Mouse (Mus musculus) embryonic facial prominence, embryonic 11.5 days (tissue): ENCODE measurements at regions not wholly inside any gene's neighbourhood (a gene's known extent, or its start where the extent isn't known, plus 50 kb on each side); places are given as distances from the start of the nearest gene placed in this dataset.
A peak's percentile ranks its signal among the peaks of the same experiment; 100 is the strongest.
"Not testable (repeated sequence)": the region's sequence is repeated elsewhere in the genome, so short reads cannot be mapped to it uniquely, and the experiment has no call there.

ENCODE experiments used
- ATAC-seq: fragments of 200-750 bp; cut with Nextera tagmentation; replicated peaks from 2 replicates; pipeline ENCODE4 v1.8.0; 2017; ENCODE audit warnings: low read depth; ENCODE audit not compliant: insufficient number of reproducible peaks, low FRiP score, low TSS enrichment
- DNase-seq: peaks from one replicate; pipeline ENCODE4 v3.0.0-alpha.2; 2015; ENCODE audit warnings: low spot score
- H3K27ac ChIP-seq: fragments of 300-500 bp; sonication (generic); replicated peaks from 2 replicates; pipeline ENCODE4 v1.5.1; 2014; ENCODE audit warnings: mild to moderate bottlenecking, low read depth, low read length, control low read depth
- H3K27me3 ChIP-seq: fragments of 300-500 bp; sonication (generic); 2 replicates; pipeline ENCODE4 v1.6.1; 2014; ENCODE audit warnings: mild to moderate bottlenecking, low read length, moderate library complexity, mixed read lengths; ENCODE audit not compliant: control insufficient read depth, insufficient read depth
- H3K36me3 ChIP-seq: fragments of 300-500 bp; sonication (generic); replicated peaks from 2 replicates; pipeline ENCODE4 v1.6.1; 2014; ENCODE audit warnings: low read depth, mild to moderate bottlenecking, low read length, moderate library complexity, mixed read lengths; ENCODE audit not compliant: control insufficient read depth, insufficient read depth
- H3K4me1 ChIP-seq: fragments of 300-500 bp; sonication (generic); 2 replicates; pipeline ENCODE4 v1.6.1; 2014; ENCODE audit warnings: low read length, mixed read lengths; ENCODE audit not compliant: control insufficient read depth, insufficient read depth
- H3K4me2 ChIP-seq: fragments of 300-500 bp; sonication (generic); 2 replicates; pipeline ENCODE4 v1.6.1; 2014; ENCODE audit warnings: low read depth, mild to moderate bottlenecking, control low read depth, low read length, moderate library complexity
- H3K4me3 ChIP-seq: fragments of 300-500 bp; sonication (generic); 2 replicates; pipeline ENCODE4 v1.5.1; 2014; ENCODE audit warnings: low read depth, low read length, control low read depth
- H3K9ac ChIP-seq: fragments of 300-500 bp; sonication (generic); replicated peaks from 2 replicates; pipeline ENCODE4 v1.6.1; 2014; ENCODE audit warnings: mild to moderate bottlenecking, control low read depth, low read length
- H3K9me3 ChIP-seq: fragments of 300-500 bp; sonication (generic); replicated peaks from 2 replicates; pipeline ENCODE4 v1.6.1; 2016; ENCODE audit warnings: mild to moderate bottlenecking, low read length, inconsistent platforms, mixed read lengths; ENCODE audit not compliant: control insufficient read depth
- WGBS: fragments of 180-500 bp; shearing (Covaris S2); extraction: QIAGEN DNeasy Blood & Tissue Kit; methylation state at CpG from one replicate; pipeline ENCODE4 v1.1.7; 2014; 5-methylcytosine and 5-hydroxymethylcytosine counted together

DNA sequence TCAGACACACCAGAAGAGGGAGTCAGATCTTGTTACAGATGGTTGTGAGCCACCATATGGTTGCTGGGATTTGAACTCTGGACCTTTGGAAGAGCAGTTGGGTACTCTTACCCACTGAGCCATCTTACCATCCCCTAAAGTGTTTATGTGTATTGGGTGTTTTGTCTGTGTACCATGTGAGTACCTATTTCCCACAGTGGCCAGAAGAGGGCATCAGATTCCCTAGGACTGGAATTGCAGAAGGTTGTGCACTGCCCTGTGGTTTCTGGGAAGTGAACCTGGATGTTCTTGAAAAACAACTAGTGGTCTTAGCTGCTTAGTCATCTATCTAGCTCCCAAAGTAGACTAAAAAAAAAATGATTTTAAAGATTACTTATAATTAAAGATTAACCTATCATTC, 1857.7 kb downstream of the 9330182O14Rik start:
- Histone ChIP-seq H3K27me3 (no peaks in the 10 kb centered on the region), H3K4me1 (no peaks in the 10 kb centered on the region), H3K36me3 (no peaks in the 10 kb centered on the region), H3K4me3 (no peak overlapping the region), H3K27ac (no peak overlapping the region), H3K9me3 (no peaks in the 10 kb centered on the region), H3K4me2 (no peak overlapping the region), H3K9ac (no peak overlapping the region)
- no peak for DNase-seq
- no peak for ATAC-seq

DNA sequence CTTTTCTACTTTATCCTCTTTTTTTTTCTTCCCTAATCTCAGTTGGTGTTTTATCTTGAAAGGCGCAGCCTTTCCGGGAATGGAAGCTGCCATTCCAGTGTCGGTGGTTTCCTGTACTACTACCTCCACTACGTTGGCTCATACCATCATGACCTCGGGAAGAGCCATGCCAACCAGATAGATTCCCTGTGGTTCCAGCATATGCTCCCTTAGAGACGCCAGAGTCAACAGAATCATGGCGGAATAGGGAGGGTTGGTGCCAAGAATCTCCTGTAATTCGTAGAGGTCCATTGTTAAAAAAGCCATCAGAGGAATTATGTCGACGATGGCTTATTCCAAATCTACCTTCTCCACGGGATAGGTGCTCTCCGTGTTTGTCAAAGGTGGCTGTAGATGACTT, 1898.1 kb downstream of the 9330182O14Rik start:
- H3K27ac ChIP-seq, H3K36me3 ChIP-seq, H3K9ac ChIP-seq, H3K27me3 ChIP-seq, H3K9me3 ChIP-seq, H3K4me2 ChIP-seq, H3K4me1 ChIP-seq, ATAC-seq, DNase-seq, H3K4me3 ChIP-seq: not testable (repeated sequence)
- 95% methylated on average over 12 of the region's 12 CpGs for WGBS

DNA sequence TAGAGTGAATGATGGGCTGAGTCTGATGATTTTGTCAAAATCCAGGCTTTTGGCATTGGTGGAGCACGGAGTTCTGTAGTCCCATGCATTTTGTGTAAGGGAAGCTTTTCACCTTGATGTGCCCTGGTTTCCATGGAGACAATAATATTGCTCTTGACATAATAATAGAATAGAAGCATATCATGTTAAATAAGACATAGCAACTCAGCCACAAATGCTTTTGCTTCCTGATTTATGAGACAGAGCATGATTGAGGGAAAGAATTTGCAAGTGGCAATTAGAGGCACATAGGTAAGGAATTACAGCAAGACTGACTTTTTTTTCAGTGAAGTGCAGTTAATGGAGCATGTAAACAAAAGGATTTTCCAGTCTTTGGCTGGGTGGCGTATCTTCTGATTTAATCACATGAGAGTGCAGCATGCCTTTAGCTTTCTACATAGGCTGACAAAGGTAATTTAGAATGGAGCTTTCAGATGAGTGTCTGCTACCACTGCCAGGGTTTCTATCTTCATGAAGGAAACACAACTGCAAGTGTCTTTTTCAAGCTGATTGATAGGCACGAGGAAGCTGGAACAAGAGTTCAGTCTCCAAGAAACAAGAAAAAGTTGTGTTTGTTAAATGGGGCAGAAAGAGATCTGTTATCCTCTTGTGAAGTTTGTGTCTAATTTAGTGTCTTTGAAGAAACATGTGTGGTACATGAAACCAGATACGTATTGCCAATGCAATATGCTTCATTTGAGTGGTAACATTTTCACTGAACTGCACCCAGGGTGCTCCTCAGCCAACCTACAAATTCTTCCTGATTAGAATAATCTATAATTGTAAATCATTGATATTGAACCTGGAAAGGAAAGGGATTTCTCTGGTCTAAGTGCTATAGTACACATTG, 1913.2 kb downstream of the 9330182O14Rik start:
- Histone ChIP-seq H3K27me3 (no peaks in the 10 kb centered on the region), H3K4me2 (no peak overlapping the region), H3K27ac (no peak overlapping the region), H3K9ac (no peak overlapping the region), H3K4me1 (no peaks in the 10 kb centered on the region), H3K36me3 (no peaks in the 10 kb centered on the region), H3K4me3 (no peak overlapping the region), H3K9me3 (no peaks in the 10 kb centered on the region)
- 61% methylated on average over 4 of the region's 4 CpGs for WGBS
- DNase-seq (peak; percentile 10), ATAC-seq (no peak)

DNA sequence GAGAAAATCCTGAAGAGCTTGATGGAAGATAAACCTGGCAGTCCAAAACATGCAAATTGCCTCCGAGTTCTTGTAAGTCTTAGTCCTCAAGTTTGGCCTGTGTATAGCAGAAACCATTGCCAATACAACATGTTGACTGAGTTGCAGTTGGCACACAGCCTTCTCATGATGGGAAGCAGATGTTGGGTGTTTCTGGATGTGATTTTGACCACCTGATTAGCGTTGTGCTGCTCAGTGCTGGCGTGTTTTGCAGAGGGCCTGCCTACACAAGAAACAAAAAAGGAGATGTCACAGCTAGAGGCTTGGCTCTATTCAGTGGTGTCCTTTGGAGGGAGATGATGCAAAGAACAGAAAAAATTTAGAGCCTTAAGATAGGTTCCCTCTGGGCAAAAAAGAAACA, 1922.6 kb downstream of the 9330182O14Rik start:
- Histone ChIP-seq H3K36me3 (no peaks in the 10 kb centered on the region), H3K9ac (no peak overlapping the region), H3K4me3 (no peak overlapping the region), H3K27ac (no peak overlapping the region), H3K9me3 (no peaks in the 10 kb centered on the region), H3K4me1 (no peaks in the 10 kb centered on the region), H3K4me2 (no peak overlapping the region), H3K27me3 (no peaks in the 10 kb centered on the region)
- peak; percentile 74 for DNase-seq
- 39% methylated on average over 3 of the region's 3 CpGs for WGBS
- ATAC-seq: peak; percentile 39; the same call in 1 of the 2 replicates

DNA sequence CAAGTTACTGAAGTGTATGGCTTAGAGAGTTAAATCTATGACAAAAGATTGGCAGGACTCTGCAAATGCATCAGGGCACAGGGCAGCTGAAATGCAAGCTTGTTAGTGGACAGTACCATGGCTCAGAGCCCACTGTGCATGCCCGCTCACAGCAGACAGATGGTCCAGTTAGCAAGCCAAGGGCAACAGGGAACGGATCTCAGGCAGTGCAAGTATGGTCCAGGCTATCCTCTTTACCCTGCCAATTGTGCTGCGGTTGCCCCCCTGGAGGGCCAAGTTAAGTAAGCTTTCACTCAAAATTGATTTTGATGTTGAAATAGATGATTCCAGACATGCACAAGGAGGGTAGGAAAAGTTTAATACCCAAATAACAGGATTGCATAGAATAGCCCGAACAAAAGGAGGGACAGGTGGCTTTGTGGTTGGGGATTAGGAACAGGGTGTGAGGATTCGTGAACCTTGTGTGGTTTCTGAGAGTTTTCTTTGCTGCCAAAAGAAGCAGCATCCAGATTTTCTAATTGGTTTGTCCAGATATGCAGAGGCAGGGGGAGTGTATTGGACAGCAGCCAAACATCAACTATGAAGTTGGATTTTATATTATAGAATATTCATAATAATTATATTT, 1934.2 kb downstream of the 9330182O14Rik start:
- H3K4me3 ChIP-seq: no peak overlapping the region
- H3K9me3 ChIP-seq: no peaks in the 10 kb centered on the region
- H3K9ac ChIP-seq: no peak overlapping the region
- no peak overlapping the region for H3K4me2 ChIP-seq
- H3K27ac ChIP-seq: no peak overlapping the region
- WGBS: 59% methylated on average over 5 of the region's 5 CpGs
- no peak for DNase-seq
- no peaks in the 10 kb centered on the region for H3K36me3 ChIP-seq
- no peaks in the 10 kb centered on the region for H3K27me3 ChIP-seq
- H3K4me1 ChIP-seq: no peaks in the 10 kb centered on the region
- ATAC-seq: no peak

DNA sequence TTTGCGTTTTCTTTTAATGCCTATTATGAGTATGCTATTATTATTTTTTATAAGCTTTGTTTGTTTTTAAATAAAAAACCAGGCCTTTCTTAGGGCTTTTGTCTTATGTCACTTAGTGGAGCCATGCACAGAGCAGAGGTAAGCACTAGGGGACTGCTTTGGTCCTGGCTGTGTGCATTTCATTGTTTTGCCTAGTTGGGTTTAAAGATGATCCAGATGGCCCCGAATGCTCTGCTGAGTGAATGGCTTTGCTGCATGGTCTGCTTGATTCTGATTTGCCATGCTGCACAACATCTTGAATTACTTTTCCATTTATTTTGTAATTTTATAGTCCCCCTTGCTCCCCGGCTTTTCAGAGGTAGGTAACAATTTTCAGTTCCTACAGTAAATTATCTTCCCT, 1934.9 kb downstream of the 9330182O14Rik start:
- DNase-seq (peak; percentile 83), ATAC-seq (peak; percentile 68; the same call in 1 of the 2 replicates)
- H3K27me3 ChIP-seq: no peaks in the 10 kb centered on the region
- 45% methylated on average over 3 of the region's 3 CpGs for WGBS
- H3K4me1 ChIP-seq: no peaks in the 10 kb centered on the region
- no peak overlapping the region for H3K4me2 ChIP-seq
- H3K9ac ChIP-seq: no peak overlapping the region
- no peak overlapping the region for H3K4me3 ChIP-seq
- no peaks in the 10 kb centered on the region for H3K9me3 ChIP-seq
- H3K27ac ChIP-seq: no peak overlapping the region
- H3K36me3 ChIP-seq: no peaks in the 10 kb centered on the region

DNA sequence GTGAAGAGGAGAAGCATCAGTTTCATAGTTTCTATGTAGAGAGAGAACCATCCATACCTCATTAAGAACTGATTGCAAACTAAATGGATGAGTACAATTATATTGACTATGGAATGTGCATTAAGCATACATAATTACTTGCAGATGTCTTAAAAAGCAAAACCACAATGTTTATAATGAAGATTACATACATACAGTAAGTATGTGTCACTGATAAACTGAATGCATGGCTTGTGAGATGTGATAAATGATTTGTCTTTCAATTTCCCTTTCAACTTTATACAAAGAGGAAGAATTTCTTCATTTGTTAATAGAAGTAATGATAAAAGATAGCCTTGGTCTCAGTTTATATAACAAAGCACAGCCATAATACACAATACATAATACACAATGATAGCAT, 1939.3 kb downstream of the 9330182O14Rik start:
- no peak overlapping the region for H3K4me2 ChIP-seq
- DNase-seq (no peak), ATAC-seq (no peak)
- no peaks in the 10 kb centered on the region for H3K4me1 ChIP-seq
- H3K27ac ChIP-seq: no peak overlapping the region
- H3K27me3 ChIP-seq: no peaks in the 10 kb centered on the region
- no peaks in the 10 kb centered on the region for H3K36me3 ChIP-seq
- H3K9ac ChIP-seq: no peak overlapping the region
- no peak overlapping the region for H3K4me3 ChIP-seq
- H3K9me3 ChIP-seq: no peaks in the 10 kb centered on the region

DNA sequence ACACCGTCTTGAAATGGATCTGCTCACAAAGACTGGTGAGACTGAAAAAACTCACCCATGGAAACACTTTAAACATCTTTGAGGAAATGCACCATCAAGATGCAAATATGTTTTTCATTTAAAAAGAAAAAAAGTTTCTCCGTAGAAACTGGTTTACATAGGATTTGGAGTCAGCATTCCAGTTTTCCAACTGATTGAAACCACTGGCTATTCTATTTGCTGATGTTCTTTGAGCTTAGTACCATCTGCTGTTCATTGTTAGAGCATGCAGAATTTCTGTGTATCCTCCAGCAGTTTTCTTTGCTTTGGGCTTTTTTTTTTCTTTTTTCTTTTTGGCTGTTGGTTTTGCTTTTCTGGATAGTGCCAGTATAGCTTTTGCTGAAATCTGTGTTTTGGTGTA, 1948.3 kb downstream of the 9330182O14Rik start:
- H3K27me3 ChIP-seq: no peaks in the 10 kb centered on the region
- no peaks in the 10 kb centered on the region for H3K36me3 ChIP-seq
- H3K27ac ChIP-seq: no peak overlapping the region
- no peak overlapping the region for H3K9ac ChIP-seq
- ATAC-seq: no peak
- no peak overlapping the region for H3K4me3 ChIP-seq
- H3K4me1 ChIP-seq: no peaks in the 10 kb centered on the region
- peak; percentile 54 for DNase-seq
- no peak overlapping the region for H3K4me2 ChIP-seq
- H3K9me3 ChIP-seq: no peaks in the 10 kb centered on the region
- 54% methylated on average over 2 of the region's 2 CpGs for WGBS
